Mouse (Mus musculus) limb, embryonic 14.5 days (tissue): Measurements from ENCODE around the gene Zfp706. TPM values are rescaled to one million over a fixed set of nuclear protein-coding genes. Genes with fewer than 3 reads are reported as not detected.

Experiments
- ATAC-seq: fragments of 200-750 bp; cut with Nextera tagmentation; 2 replicates; pipeline ENCODE4 v1.8.0; 2017; ENCODE audit warnings: low read depth, moderate number of reproducible peaks, moderate TSS enrichment; ENCODE audit not compliant: low FRiP score
- DNase-seq: peaks from one replicate; pipeline ENCODE4 v3.0.0-alpha.2; 2015; ENCODE audit warnings: low spot score
- H3K27ac ChIP-seq: fragments of 300-500 bp; sonication (generic); replicated peaks from 2 replicates; pipeline ENCODE4 v1.5.1; 2014; ENCODE audit warnings: low read depth, mild to moderate bottlenecking, low read length, moderate library complexity, mixed read lengths
- H3K27me3 ChIP-seq: fragments of 300-500 bp; sonication (generic); 2 replicates; pipeline ENCODE4 v1.6.1; 2014; ENCODE audit warnings: low read length, mixed read lengths; ENCODE audit not compliant: control insufficient read depth, insufficient read depth
- H3K36me3 ChIP-seq: fragments of 300-500 bp; sonication (generic); 2 replicates; pipeline ENCODE4 v1.6.1; 2014; ENCODE audit warnings: mild to moderate bottlenecking, low read length, moderate library complexity, mixed read lengths; ENCODE audit not compliant: control insufficient read depth, insufficient read depth
- H3K4me1 ChIP-seq: fragments of 300-500 bp; sonication (generic); 2 replicates; pipeline ENCODE4 v1.6.1; 2014; ENCODE audit warnings: antibody characterized with exemption, low read length, mixed read lengths; ENCODE audit not compliant: control insufficient read depth, insufficient read depth
- H3K4me2 ChIP-seq: fragments of 300-500 bp; sonication (generic); replicated peaks from 2 replicates; pipeline ENCODE4 v1.6.1; 2014; ENCODE audit warnings: low read depth, mild to moderate bottlenecking, low read length, moderate library complexity; ENCODE audit not compliant: severe bottlenecking
- H3K4me3 ChIP-seq: fragments of 300-500 bp; sonication (generic); replicated peaks from 2 replicates; pipeline ENCODE4 v1.5.1; 2014; ENCODE audit warnings: low read length
- H3K9ac ChIP-seq: fragments of 300-500 bp; sonication (generic); 2 replicates; pipeline ENCODE4 v1.6.1; 2014; ENCODE audit warnings: mild to moderate bottlenecking, low read depth, low read length, moderate library complexity; ENCODE audit not compliant: severe bottlenecking
- H3K9me3 ChIP-seq: fragments of 300-500 bp; sonication (generic); 2 replicates; pipeline ENCODE4 v1.6.1; 2016; ENCODE audit warnings: low read length; ENCODE audit not compliant: control insufficient read depth
- POLR2A ChIP-seq: fragments of 200-500 bp; IDR thresholded peaks from 2 replicates; pipeline ENCODE4 v1.8.0; 2012; ENCODE audit warnings: inconsistent platforms, mild to moderate bottlenecking, moderate library complexity, borderline replicate concordance; ENCODE audit not compliant: insufficient read depth, insufficient read length; ENCODE audit errors: extremely low read depth
- WGBS: fragments of 180-500 bp; shearing (Covaris S2); extraction: QIAGEN DNeasy Blood & Tissue Kit; methylation state at CpG from one replicate; pipeline ENCODE4 v1.1.7; 2014; 5-methylcytosine and 5-hydroxymethylcytosine counted together
- polyA plus RNA-seq, 2 experiments: library from polyadenylated mRNA; depleted of rRNA in 1 of 2; stranded (reverse) in 1 of 2; unstranded in 1 of 2; fragments of >200 nt; fragmentation: Nextera tagmentation in 1 of 2; extraction: Ambion mirVana in 1 of 2; gene quantifications; 2 replicates each; pipeline versions ENCODE4 v1.2.1 to v1.2.3; 2012 to 2014

Zfp706 gene
- polyA plus RNA-seq, 2 experiments, result 98.3 to 400 TPM

DNA sequence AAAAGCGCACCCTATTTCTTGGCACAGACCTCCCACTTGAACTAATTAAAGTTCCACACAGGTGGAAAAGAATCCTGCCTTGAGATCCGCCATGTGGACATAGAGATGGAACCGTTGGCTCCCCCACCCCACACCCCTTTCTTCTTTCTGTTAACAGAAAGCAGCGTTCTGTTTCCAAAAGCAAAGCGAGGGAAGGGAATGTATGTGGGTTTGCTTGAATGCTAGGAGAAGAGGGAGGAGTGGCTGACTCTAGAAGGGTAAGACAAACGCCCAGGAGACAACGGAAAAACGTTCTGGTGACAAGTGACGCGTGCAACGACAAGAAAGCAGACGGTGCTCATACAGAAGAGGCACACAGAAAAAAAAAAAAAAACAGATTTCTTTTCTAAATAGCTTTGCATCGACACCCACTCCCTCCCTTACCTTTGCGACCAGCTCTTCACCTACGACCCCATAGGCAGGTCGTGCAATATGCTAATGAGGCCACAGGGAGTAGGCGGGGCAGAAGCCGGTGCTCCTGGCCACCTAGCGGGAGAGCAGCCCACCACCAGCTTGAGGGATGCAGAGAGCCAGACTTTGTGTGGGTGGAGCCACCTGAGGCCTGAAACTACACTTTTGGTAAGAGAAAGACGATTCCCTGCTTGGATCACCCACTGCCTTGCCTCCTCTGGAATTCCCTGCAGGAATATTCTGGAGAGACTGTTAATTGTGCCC lies 27.9 kb downstream of the Zfp706 start:
- H3K9ac ChIP-seq, result peak overlapping the region; percentile 41
- H3K27me3 ChIP-seq, result no peaks in the 10 kb centered on the region
- H3K27ac ChIP-seq, result no peak overlapping the region
- H3K4me1 ChIP-seq, result peaks cover 9% of the 10 kb centered on the region
- peak overlapping the region; percentile 60 for H3K4me2 ChIP-seq
- DNase-seq (peak; percentile 76), ATAC-seq (peak; percentile 47; the same call in 1 of the 2 replicates)
- no peaks in the 10 kb centered on the region for H3K9me3 ChIP-seq
- WGBS, result 5% methylated on average over 20 of the region's 20 CpGs
- H3K36me3 ChIP-seq, result no peaks in the 10 kb centered on the region
- peak overlapping the region; percentile 28 for H3K4me3 ChIP-seq
- TF ChIP-seq POLR2A, result no peak

DNA sequence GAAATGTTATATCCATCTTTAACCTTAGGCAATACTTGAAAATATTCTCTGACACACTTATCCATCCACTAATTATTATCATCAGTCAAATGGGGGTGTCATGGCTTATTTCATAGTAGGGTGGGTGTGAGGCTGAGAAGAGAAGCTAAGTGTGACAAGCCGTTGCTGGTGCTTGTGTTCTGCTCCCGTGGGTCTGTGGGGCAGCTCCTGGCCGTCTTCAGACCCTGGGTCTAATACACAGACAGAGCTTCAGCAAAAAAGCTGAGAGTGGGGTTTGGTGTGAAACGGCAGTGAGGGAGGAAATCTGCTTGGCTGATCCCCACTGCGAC lies 28.4 kb downstream of the Zfp706 start:
- no peak for TF ChIP-seq POLR2A
- DNase-seq (no peak), ATAC-seq (no peak)
- H3K27me3 ChIP-seq, result no peaks in the 10 kb centered on the region
- H3K9ac ChIP-seq, result peak overlapping the region; percentile 41; the same call in 1 of the 2 replicates
- H3K4me1 ChIP-seq, result peaks cover 9% of the 10 kb centered on the region
- H3K4me2 ChIP-seq, result peak overlapping the region; percentile 60
- 34% methylated on average over 5 of the region's 5 CpGs for WGBS
- H3K4me3 ChIP-seq, result peak overlapping the region; percentile 28; the same call in 1 of the 2 replicates
- no peaks in the 10 kb centered on the region for H3K36me3 ChIP-seq
- no peak overlapping the region for H3K27ac ChIP-seq
- no peaks in the 10 kb centered on the region for H3K9me3 ChIP-seq

DNA sequence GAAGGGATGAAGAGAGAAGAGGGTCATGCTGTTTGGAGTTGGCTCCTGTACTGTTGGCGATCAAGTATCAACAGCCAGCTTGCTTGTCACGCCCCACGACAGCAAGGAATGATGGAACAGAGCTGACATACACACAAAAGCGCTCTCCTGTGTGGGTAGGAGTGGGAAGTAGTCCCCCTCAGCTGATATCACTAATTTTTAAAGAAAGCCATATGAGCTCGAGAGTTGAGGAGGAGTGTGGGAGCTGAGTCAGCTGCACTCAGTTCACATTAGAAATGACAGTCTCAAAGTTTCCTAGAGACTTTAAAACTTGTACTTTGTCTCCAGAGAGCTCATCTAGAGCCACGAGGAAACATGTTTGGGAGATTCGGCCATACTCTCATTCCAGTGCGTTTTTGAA lies 29.8 kb downstream of the Zfp706 start:
- no peak overlapping the region for H3K9ac ChIP-seq
- no peaks in the 10 kb centered on the region for H3K27me3 ChIP-seq
- no peak overlapping the region for H3K4me2 ChIP-seq
- H3K4me1 ChIP-seq, result peaks cover 9% of the 10 kb centered on the region
- no peaks in the 10 kb centered on the region for H3K36me3 ChIP-seq
- no peaks in the 10 kb centered on the region for H3K9me3 ChIP-seq
- no peak overlapping the region for H3K4me3 ChIP-seq
- ATAC-seq (no peak), DNase-seq (no peak)
- TF ChIP-seq POLR2A, result no peak
- no peak overlapping the region for H3K27ac ChIP-seq
- 73% methylated on average over 8 of the region's 8 CpGs for WGBS

DNA sequence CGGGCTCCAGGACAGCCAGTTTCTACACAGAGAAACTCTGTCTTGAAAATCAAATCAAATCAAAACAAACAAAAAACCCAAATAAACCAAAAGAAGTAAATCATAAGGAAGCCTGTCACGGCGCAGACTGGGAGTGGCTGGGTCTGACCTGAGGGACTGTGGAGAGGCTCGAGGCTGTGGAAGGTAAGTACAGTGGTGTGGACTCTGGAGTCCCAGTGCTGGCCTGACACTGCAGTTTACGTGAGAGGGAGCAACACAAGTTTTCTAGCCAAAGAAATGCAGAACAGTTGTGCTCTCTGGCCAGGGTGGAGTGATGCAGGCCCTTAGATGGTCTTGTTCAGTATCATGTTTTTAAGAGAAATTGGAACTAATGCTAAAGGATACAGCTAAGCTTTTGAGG lies 31.9 kb downstream of the Zfp706 start:
- WGBS, result 74% methylated on average over 5 of the region's 5 CpGs
- H3K27ac ChIP-seq, result no peak overlapping the region
- no peaks in the 10 kb centered on the region for H3K27me3 ChIP-seq
- H3K4me1 ChIP-seq, result peaks cover 9% of the 10 kb centered on the region
- no peak overlapping the region for H3K4me3 ChIP-seq
- H3K4me2 ChIP-seq, result no peak overlapping the region
- H3K9me3 ChIP-seq, result no peaks in the 10 kb centered on the region
- DNase-seq, result no peak
- H3K9ac ChIP-seq, result no peak overlapping the region
- no peaks in the 10 kb centered on the region for H3K36me3 ChIP-seq
- ATAC-seq, result no peak
- no peak for TF ChIP-seq POLR2A

DNA sequence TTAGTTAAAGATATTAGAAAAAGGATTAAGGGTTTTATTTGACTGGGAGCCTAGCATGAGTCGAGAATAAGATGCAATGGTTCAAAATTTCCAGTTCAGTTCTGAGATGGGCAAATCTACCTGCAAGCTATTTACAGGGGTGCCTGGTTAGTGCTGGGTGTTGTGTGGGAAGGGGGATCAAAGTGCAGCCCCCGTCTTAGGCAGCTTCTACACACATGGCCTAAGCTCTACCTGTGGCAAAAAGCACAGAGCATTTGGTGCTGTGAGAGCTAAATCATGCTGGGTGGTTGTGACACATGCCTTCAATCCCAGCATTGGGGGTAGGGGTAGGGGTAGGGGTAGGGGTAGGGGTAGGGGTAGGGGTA lies 32.3 kb downstream of the Zfp706 start:
- H3K27ac ChIP-seq, result no peak overlapping the region
- ATAC-seq, result no peak
- no peak for TF ChIP-seq POLR2A
- no peaks in the 10 kb centered on the region for H3K36me3 ChIP-seq
- no peak overlapping the region for H3K4me2 ChIP-seq
- no peak overlapping the region for H3K9ac ChIP-seq
- H3K4me3 ChIP-seq, result no peak overlapping the region
- 70% methylated on average over 2 of the region's 2 CpGs for WGBS
- no peak for DNase-seq
- H3K27me3 ChIP-seq, result no peaks in the 10 kb centered on the region
- peaks cover 6% of the 10 kb centered on the region for H3K4me1 ChIP-seq
- no peaks in the 10 kb centered on the region for H3K9me3 ChIP-seq
